Mouse (Mus musculus) hindbrain, embryonic 14.5 days (tissue): ENCODE measurements around the gene Gp1ba. TPM values are rescaled to one million over a fixed set of nuclear protein-coding genes. Genes with fewer than 3 reads are reported as not detected.

Experiments used
- ATAC-seq: fragments of 200-750 bp; cut with Nextera tagmentation; 2 replicates; pipeline ENCODE4 v1.8.0; 2017; ENCODE audit warnings: moderate number of reproducible peaks, mild to moderate bottlenecking, moderate TSS enrichment, moderate library complexity; ENCODE audit not compliant: low FRiP score
- DNase-seq: peaks from one replicate; pipeline ENCODE4 v3.0.0-alpha.2; 2015; ENCODE audit warnings: low spot score
- H3K27ac ChIP-seq: fragments of 300-500 bp; sonication (generic); 2 replicates; pipeline ENCODE4 v1.5.1; 2014; ENCODE audit warnings: mild to moderate bottlenecking, moderate library complexity
- H3K27me3 ChIP-seq: fragments of 300-500 bp; sonication (generic); 2 replicates; pipeline ENCODE4 v1.6.1; 2014; ENCODE audit warnings: mild to moderate bottlenecking, low read length, mixed read lengths; ENCODE audit not compliant: control insufficient read depth, insufficient read depth
- H3K36me3 ChIP-seq: fragments of 300-500 bp; sonication (generic); replicated peaks from 2 replicates; pipeline ENCODE4 v1.6.1; 2014; ENCODE audit not compliant: control insufficient read depth, insufficient read depth
- H3K4me1 ChIP-seq: fragments of 300-500 bp; sonication (generic); replicated peaks from 2 replicates; pipeline ENCODE4 v1.6.1; 2014; ENCODE audit warnings: antibody characterized with exemption, low read length, mixed read lengths; ENCODE audit not compliant: control insufficient read depth, insufficient read depth
- H3K4me2 ChIP-seq: fragments of 300-500 bp; sonication (generic); replicated peaks from 2 replicates; pipeline ENCODE4 v1.6.1; 2014; ENCODE audit warnings: mild to moderate bottlenecking, moderate library complexity
- H3K4me3 ChIP-seq: fragments of 300-500 bp; sonication (generic); replicated peaks from 2 replicates; pipeline ENCODE4 v1.5.1; 2014; ENCODE audit warnings: mild to moderate bottlenecking, low read length
- H3K9ac ChIP-seq: fragments of 300-500 bp; sonication (generic); 2 replicates; pipeline ENCODE4 v1.6.1; 2014
- H3K9me3 ChIP-seq: fragments of 300-500 bp; sonication (generic); 2 replicates; pipeline ENCODE4 v1.6.1; 2016; ENCODE audit warnings: low read length; ENCODE audit not compliant: control insufficient read depth
- WGBS: fragments of 180-500 bp; shearing (Covaris S2); extraction: QIAGEN DNeasy Blood & Tissue Kit; methylation state at CpG from one replicate; pipeline ENCODE4 v1.1.7; 2014; 5-methylcytosine and 5-hydroxymethylcytosine counted together
- polyA plus RNA-seq: library from polyadenylated mRNA; unstranded; fragments of >200 nt; fragmentation: Nextera tagmentation; extraction: Ambion mirVana; gene quantifications from 2 replicates; pipeline ENCODE4 v1.2.1, GENCODE M21; 2014

The Gp1ba gene
- polyA plus RNA-seq, 1 experiment from 2014 or later: 0.43 TPM

DNA sequence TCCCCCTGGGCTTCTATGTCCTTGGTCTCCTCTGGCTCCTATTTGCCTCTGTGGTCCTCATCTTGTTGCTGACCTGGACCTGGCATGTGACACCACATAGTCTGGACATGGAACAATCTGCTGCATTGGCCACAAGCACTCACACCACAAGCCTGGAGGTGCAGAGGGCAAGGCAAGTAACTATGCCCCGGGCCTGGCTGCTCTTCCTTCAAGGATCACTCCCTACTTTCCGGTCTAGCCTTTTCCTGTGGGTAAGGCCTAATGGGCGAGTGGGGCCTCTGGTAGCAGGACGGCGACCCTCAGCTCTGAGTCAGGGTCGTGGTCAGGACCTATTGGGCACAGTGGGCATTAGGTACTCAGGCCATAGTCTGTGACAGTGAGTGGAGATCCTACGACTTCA is 2.3 kb downstream of the Gp1ba start:
- no peak overlapping the region for H3K4me2 ChIP-seq
- H3K27me3 ChIP-seq: no peaks in the 10 kb centered on the region
- H3K4me1 ChIP-seq: peaks cover 12% of the 10 kb centered on the region
- ATAC-seq (no peak), DNase-seq (no peak)
- no peaks in the 10 kb centered on the region for H3K9me3 ChIP-seq
- peaks cover 30% of the 10 kb centered on the region for H3K36me3 ChIP-seq
- H3K27ac ChIP-seq: no peak overlapping the region
- WGBS: 86% methylated on average over 7 of the region's 7 CpGs
- H3K4me3 ChIP-seq: no peak overlapping the region
- H3K9ac ChIP-seq: no peak overlapping the region

- no peaks in the 10 kb centered on the region for H3K27me3 ChIP-seq
- no peak overlapping the region for H3K4me3 ChIP-seq
- DNase-seq (no peak), ATAC-seq (no peak)
- H3K9me3 ChIP-seq: no peaks in the 10 kb centered on the region
- peaks cover 17% of the 10 kb centered on the region for H3K4me1 ChIP-seq
- 96% methylated on average over 6 of the region's 6 CpGs for WGBS
- no peak overlapping the region for H3K9ac ChIP-seq
- H3K27ac ChIP-seq: no peak overlapping the region
- peaks cover 30% of the 10 kb centered on the region for H3K36me3 ChIP-seq
- H3K4me2 ChIP-seq: no peak overlapping the region
These were observed 4.1 kb downstream of the Gp1ba start for GRCm38 (mm10) chr11:70643051-70643450.

- H3K9ac ChIP-seq: no peak overlapping the region
- H3K36me3 ChIP-seq: peaks cover 45% of the 10 kb centered on the region
- no peak for ATAC-seq
- no peaks in the 10 kb centered on the region for H3K9me3 ChIP-seq
- no peak for DNase-seq
- peaks cover 24% of the 10 kb centered on the region for H3K4me1 ChIP-seq
- H3K27ac ChIP-seq: no peak overlapping the region
- H3K4me3 ChIP-seq: no peak overlapping the region
- H3K27me3 ChIP-seq: no peaks in the 10 kb centered on the region
- no peak overlapping the region for H3K4me2 ChIP-seq
- 96% methylated on average over 8 of the region's 8 CpGs for WGBS
These were observed 5.7 kb downstream of the Gp1ba start for GRCm38 (mm10) chr11:70644564-70645103.

DNA sequence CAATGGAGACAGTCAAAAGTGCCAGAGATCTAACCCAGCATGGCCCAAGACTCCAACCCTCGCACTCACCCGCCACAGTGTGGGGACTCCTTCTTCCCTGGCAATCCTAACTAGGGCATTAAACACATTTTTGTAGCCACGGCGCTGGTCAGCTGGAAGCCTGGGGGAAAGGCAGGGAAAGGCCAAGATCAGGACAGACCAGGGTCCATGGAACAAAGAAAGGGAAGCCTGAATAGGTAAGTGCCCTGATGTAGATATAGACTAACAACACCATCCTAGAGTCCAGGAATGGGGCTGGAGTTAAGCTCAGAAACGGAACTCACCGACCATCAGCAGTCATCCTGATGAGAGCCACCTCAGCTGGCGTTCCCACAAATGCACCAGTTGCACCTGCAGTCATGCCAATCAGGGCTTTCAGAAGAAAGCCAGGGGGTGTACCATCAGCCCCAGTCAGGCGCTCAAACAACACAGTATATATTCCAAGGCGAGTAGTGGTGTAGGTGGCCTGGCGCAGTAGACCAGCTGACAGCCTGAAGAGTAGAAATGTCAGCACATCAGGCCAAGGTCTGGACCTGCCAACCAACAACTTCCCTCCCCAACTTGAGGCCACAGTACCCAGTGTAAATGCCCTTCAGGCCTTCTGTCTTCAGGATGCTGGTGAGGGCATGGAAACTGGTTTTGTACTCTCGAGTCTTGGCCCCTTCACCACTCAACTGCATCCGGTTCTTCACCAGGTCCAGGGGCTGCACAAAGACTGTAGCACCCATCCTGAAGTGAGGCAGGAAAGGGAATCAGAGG is 6.7 kb downstream of the Gp1ba start:
- Histone ChIP-seq H3K4me1 (peaks cover 24% of the 10 kb centered on the region), H3K9ac (peak overlapping the region; percentile 94), H3K4me2 (peak overlapping the region; percentile 82), H3K9me3 (no peaks in the 10 kb centered on the region), H3K27me3 (no peaks in the 10 kb centered on the region), H3K36me3 (peaks cover 55% of the 10 kb centered on the region), H3K27ac (peak overlapping the region; percentile 91; the same call in 1 of the 2 replicates), H3K4me3 (peak overlapping the region; percentile 74)
- WGBS: 91% methylated on average over 12 of the region's 12 CpGs
- DNase-seq (no peak), ATAC-seq (no peak)

- ATAC-seq (peak; percentile 2; the same call in 1 of the 2 replicates), DNase-seq (no peak)
- peak overlapping the region; percentile 91 for H3K27ac ChIP-seq
- peak overlapping the region; percentile 82 for H3K4me2 ChIP-seq
- H3K4me3 ChIP-seq: peak overlapping the region; percentile 74
- WGBS: 22% methylated on average over 3 of the region's 3 CpGs
- no peaks in the 10 kb centered on the region for H3K27me3 ChIP-seq
- peaks cover 24% of the 10 kb centered on the region for H3K4me1 ChIP-seq
- H3K9me3 ChIP-seq: no peaks in the 10 kb centered on the region
- H3K9ac ChIP-seq: peak overlapping the region; percentile 94
- peaks cover 60% of the 10 kb centered on the region for H3K36me3 ChIP-seq
These were observed 7.3 kb downstream of the Gp1ba start for GRCm38 (mm10) chr11:70646259-70646555.

DNA sequence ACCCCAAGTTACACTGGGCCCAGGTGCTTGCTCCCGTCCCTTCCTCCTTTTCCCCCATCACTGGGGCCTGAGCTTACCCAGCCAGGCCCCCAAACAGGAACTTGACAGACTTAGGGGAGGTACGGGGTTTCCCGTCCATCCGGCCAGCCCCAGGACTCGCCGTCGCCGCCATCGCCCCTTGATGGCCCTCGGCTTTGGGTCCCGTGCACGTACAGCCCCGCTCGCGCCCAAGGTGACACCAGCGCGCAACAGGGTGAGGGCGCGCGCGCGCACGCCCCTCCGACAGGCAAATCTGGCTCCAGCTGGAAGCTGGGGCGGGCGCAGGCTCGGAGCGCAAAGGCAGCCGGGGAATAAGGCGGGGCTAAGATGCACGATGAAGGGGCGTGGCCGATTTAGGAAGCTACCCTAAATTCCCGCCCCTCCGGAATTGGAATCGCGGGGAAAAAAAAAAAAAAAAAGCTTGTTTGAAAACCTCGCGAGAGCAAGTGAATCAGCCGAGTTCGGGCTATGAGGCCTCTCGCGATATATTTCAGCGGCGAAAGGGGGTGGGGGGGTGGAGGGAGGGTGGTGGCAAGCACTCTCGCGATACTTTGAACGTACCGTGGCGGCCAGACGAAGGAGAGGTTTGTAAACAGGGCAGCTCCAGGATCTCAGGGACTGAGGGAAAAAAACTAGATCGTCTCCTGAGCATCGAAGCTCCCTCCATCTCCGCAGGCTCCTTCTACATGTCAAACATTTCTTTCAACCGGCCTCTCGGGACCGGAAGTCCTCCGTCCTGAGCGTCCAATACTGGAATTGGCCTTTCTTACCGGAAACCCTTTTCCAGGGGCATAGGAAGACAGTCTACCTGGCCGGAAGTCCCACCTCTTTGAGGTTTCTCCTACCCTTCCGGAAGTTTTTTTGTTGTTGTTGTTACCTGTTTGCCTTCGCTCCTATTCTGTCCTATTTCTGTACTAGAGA is 8.0 kb downstream of the Gp1ba start, which contains the start of the genes Rnf167 and Slc25a11:
Rnf167 (plus strand) TSS at position 545 of the 960 bp plus-strand sequence.
Slc25a11 (minus strand) TSS at position 789 of the 960 bp plus-strand sequence.
- ATAC-seq (peak; percentile 89), DNase-seq (peak; percentile 100)
- Histone ChIP-seq H3K4me2 (peak within 1 kb of the TSS; percentile 100), H3K9ac (peak within 1 kb of the TSS; percentile 94), H3K9me3 (no peaks in the 10 kb centered on the region), H3K36me3 (peaks cover 68% of the 10 kb centered on the region), H3K4me1 (peaks cover 24% of the 10 kb centered on the region), H3K27me3 (no peaks in the 10 kb centered on the region), H3K4me3 (peak within 1 kb of the TSS; percentile 74), H3K27ac (peak within 1 kb of the TSS; percentile 91)
- WGBS: under 1% methylated on average over 63 of the region's 63 CpGs

- peak overlapping the region; percentile 74 for H3K4me3 ChIP-seq
- peaks cover 73% of the 10 kb centered on the region for H3K36me3 ChIP-seq
- H3K4me1 ChIP-seq: peaks cover 30% of the 10 kb centered on the region
- H3K4me2 ChIP-seq: peak overlapping the region; percentile 100
- no peaks in the 10 kb centered on the region for H3K9me3 ChIP-seq
- 4% methylated on average over 28 of the region's 28 CpGs for WGBS
- H3K9ac ChIP-seq: peak overlapping the region; percentile 80
- H3K27me3 ChIP-seq: no peaks in the 10 kb centered on the region
- DNase-seq (no peak), ATAC-seq (peak; percentile 1; the same call in 1 of the 2 replicates)
- peak overlapping the region; percentile 88 for H3K27ac ChIP-seq
These were observed 8.9 kb downstream of the Gp1ba start for GRCm38 (mm10) chr11:70647716-70648420.

GRCm38 (mm10) chr11:70648512-70648911 is 9.6 kb downstream of the Gp1ba start:
- peak overlapping the region; percentile 74 for H3K4me3 ChIP-seq
- no peak for DNase-seq
- no peak for ATAC-seq
- H3K4me1 ChIP-seq: peaks cover 34% of the 10 kb centered on the region
- no peak overlapping the region for H3K27ac ChIP-seq
- no peaks in the 10 kb centered on the region for H3K9me3 ChIP-seq
- no peaks in the 10 kb centered on the region for H3K27me3 ChIP-seq
- 0 out of 2 replicates have a peak overlapping the region, but pooled peaks have one; percentile 80 for H3K9ac ChIP-seq
- peak overlapping the region; percentile 100 for H3K4me2 ChIP-seq
- H3K36me3 ChIP-seq: peaks cover 69% of the 10 kb centered on the region
- 90% methylated on average over 4 of the region's 4 CpGs for WGBS
